Mouse (Mus musculus) heart, embryonic 13.5 days (tissue): ENCODE results near the gene Fndc3b. TPM values are rescaled to one million over a fixed set of nuclear protein-coding genes. Genes with fewer than 3 reads are reported as not detected.

Experiments
- ATAC-seq: fragments of 200-750 bp; cut with Nextera tagmentation; 2 replicates; pipeline ENCODE4 v1.8.0; 2017; ENCODE audit warnings: moderate TSS enrichment; ENCODE audit not compliant: insufficient number of reproducible peaks, low FRiP score, low TSS enrichment; ENCODE audit errors: extremely low read depth
- H3K27ac ChIP-seq: fragments of 300-500 bp; sonication (generic); replicated peaks from 2 replicates; pipeline ENCODE4 v1.5.1; 2015; ENCODE audit warnings: moderate library complexity, mild to moderate bottlenecking, inconsistent platforms
- H3K27me3 ChIP-seq: fragments of 300-500 bp; sonication (generic); replicated peaks from 2 replicates; pipeline ENCODE4 v1.6.1; 2015; ENCODE audit warnings: mild to moderate bottlenecking, inconsistent platforms
- H3K36me3 ChIP-seq: fragments of 300-500 bp; sonication (generic); 2 replicates; pipeline ENCODE4 v1.6.1; 2015; ENCODE audit warnings: mild to moderate bottlenecking, inconsistent platforms
- H3K4me1 ChIP-seq: fragments of 300-500 bp; sonication (generic); 2 replicates; pipeline ENCODE4 v1.6.1; 2015; ENCODE audit warnings: inconsistent platforms
- H3K4me2 ChIP-seq: fragments of 300-500 bp; sonication (generic); 2 replicates; pipeline ENCODE4 v1.6.1; 2015; ENCODE audit warnings: inconsistent platforms, mild to moderate bottlenecking, moderate library complexity
- H3K4me3 ChIP-seq: fragments of 300-500 bp; sonication (generic); 2 replicates; pipeline ENCODE4 v1.5.1; 2015; ENCODE audit warnings: moderate library complexity, mild to moderate bottlenecking, inconsistent platforms
- H3K9ac ChIP-seq: fragments of 300-500 bp; sonication (generic); 2 replicates; pipeline ENCODE4 v1.6.1; 2015; ENCODE audit warnings: inconsistent platforms, mild to moderate bottlenecking, moderate library complexity
- H3K9me3 ChIP-seq: fragments of 300-500 bp; sonication (generic); 2 replicates; pipeline ENCODE4 v1.6.1; 2016; ENCODE audit warnings: inconsistent platforms
- WGBS: fragments of 180-500 bp; shearing (Covaris S2); methylation state at CpG from one replicate; pipeline ENCODE4 v1.1.7; 2015; ENCODE audit warnings: mixed read lengths; 5-methylcytosine and 5-hydroxymethylcytosine counted together
- polyA plus RNA-seq: library from polyadenylated mRNA; unstranded; fragments of >200 nt; fragmentation: Nextera tagmentation; extraction: Ambion mirVana; gene quantifications from 2 replicates; pipeline ENCODE4 v1.2.1, GENCODE M21; 2015

Fndc3b gene
- polyA plus RNA-seq, 1 experiment from 2014 or later = 22.3 TPM

DNA sequence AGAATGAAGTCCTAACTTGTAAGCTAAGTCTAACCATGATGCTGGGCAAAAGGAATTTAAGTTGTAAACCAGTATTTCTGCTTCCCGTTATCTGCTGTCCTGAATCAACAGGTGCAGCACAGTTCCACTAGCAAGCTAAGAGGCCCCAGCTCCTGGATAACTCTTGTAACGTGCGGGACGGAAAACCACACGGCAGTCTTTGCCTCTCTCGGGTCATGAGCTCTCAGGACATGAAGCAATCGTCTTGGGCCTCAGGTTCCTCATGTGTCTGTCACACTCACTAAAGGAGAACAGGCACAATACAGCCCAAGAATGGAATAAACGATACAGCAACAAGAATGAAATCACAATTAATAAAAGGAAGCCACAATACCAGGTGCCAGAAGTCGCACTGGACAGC, 93.4 kb downstream of the Fndc3b start:
- H3K9me3 ChIP-seq = no peaks in the 10 kb centered on the region
- H3K4me2 ChIP-seq = 0 out of 2 replicates have a peak overlapping the region, but pooled peaks have one; percentile 27
- H3K9ac ChIP-seq = peak overlapping the region; percentile 61
- H3K27ac ChIP-seq = peak overlapping the region; percentile 61
- peaks cover 32% of the 10 kb centered on the region for H3K36me3 ChIP-seq
- H3K4me1 ChIP-seq = peaks cover 66% of the 10 kb centered on the region
- no peaks in the 10 kb centered on the region for H3K27me3 ChIP-seq
- 64% methylated on average over 9 of the region's 9 CpGs for WGBS
- no peak for ATAC-seq
- no peak overlapping the region for H3K4me3 ChIP-seq

DNA sequence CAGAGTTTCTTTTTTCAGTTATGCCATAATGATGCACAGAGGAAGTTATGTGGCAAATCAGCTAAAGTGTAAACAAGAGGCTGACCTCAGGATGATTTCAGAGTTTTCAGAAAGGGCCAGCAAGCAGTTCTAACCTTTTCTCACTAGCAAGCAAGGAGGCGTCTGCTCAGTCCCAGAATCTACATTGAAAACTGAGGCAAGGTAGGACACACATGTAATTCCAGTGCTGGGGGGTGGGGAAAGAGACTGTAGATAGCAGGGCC, 93.9 kb downstream of the Fndc3b start:
- Histone ChIP-seq H3K36me3 (peaks cover 32% of the 10 kb centered on the region), H3K9ac (peak overlapping the region; percentile 61), H3K4me1 (peaks cover 67% of the 10 kb centered on the region), H3K9me3 (no peaks in the 10 kb centered on the region), H3K4me3 (no peak overlapping the region), H3K27me3 (no peaks in the 10 kb centered on the region), H3K4me2 (peak overlapping the region; percentile 27), H3K27ac (peak overlapping the region; percentile 61)
- WGBS = 58% methylated on average over 1 of the region's 1 CpGs
- ATAC-seq = no peak

- H3K9ac ChIP-seq = no peak overlapping the region
- H3K36me3 ChIP-seq = peaks cover 32% of the 10 kb centered on the region
- peaks cover 71% of the 10 kb centered on the region for H3K4me1 ChIP-seq
- H3K4me2 ChIP-seq = peak overlapping the region; percentile 27
- ATAC-seq = 0 out of 2 replicates have a peak, but pooled peaks have one; percentile 7
- H3K9me3 ChIP-seq = no peaks in the 10 kb centered on the region
- H3K27me3 ChIP-seq = no peaks in the 10 kb centered on the region
- peak overlapping the region; percentile 61 for H3K27ac ChIP-seq
- WGBS = 31% methylated on average over 19 of the region's 19 CpGs
- no peak overlapping the region for H3K4me3 ChIP-seq
Observed at GRCm38 (mm10) chr3:27616421-27617236, 94.5 kb downstream of the Fndc3b start.

- Histone ChIP-seq H3K4me1 (peaks cover 75% of the 10 kb centered on the region), H3K27me3 (no peaks in the 10 kb centered on the region), H3K4me2 (no peak overlapping the region), H3K4me3 (no peak overlapping the region), H3K36me3 (peaks cover 31% of the 10 kb centered on the region), H3K9me3 (no peaks in the 10 kb centered on the region), H3K9ac (no peak overlapping the region), H3K27ac (peak overlapping the region; percentile 61)
- ATAC-seq = no peak
- WGBS = 72% methylated on average over 8 of the region's 8 CpGs
Observed at GRCm38 (mm10) chr3:27615479-27615878, 95.6 kb downstream of the Fndc3b start.

- H3K27me3 ChIP-seq = no peaks in the 10 kb centered on the region
- WGBS = 73% methylated on average over 11 of the region's 11 CpGs
- H3K9ac ChIP-seq = no peak overlapping the region
- no peak for ATAC-seq
- peaks cover 83% of the 10 kb centered on the region for H3K4me1 ChIP-seq
- peaks cover 18% of the 10 kb centered on the region for H3K36me3 ChIP-seq
- no peaks in the 10 kb centered on the region for H3K9me3 ChIP-seq
- no peak overlapping the region for H3K4me3 ChIP-seq
- no peak overlapping the region for H3K4me2 ChIP-seq
- H3K27ac ChIP-seq = no peak overlapping the region
Observed at GRCm38 (mm10) chr3:27613828-27614227, 97.3 kb downstream of the Fndc3b start.

- no peak overlapping the region for H3K4me3 ChIP-seq
- H3K9me3 ChIP-seq = no peaks in the 10 kb centered on the region
- no peak for ATAC-seq
- WGBS = 49% methylated on average over 4 of the region's 4 CpGs
- peaks cover 83% of the 10 kb centered on the region for H3K4me1 ChIP-seq
- H3K9ac ChIP-seq = no peak overlapping the region
- peaks cover 14% of the 10 kb centered on the region for H3K36me3 ChIP-seq
- no peak overlapping the region for H3K4me2 ChIP-seq
- no peaks in the 10 kb centered on the region for H3K27me3 ChIP-seq
- H3K27ac ChIP-seq = 0 out of 2 replicates have a peak overlapping the region, but pooled peaks have one; percentile 2
Observed at GRCm38 (mm10) chr3:27613011-27613410, 98.1 kb downstream of the Fndc3b start.

- ATAC-seq = no peak
- H3K9me3 ChIP-seq = no peaks in the 10 kb centered on the region
- H3K36me3 ChIP-seq = peaks cover 14% of the 10 kb centered on the region
- no peak overlapping the region for H3K27ac ChIP-seq
- no peaks in the 10 kb centered on the region for H3K27me3 ChIP-seq
- no peak overlapping the region for H3K4me2 ChIP-seq
- peaks cover 83% of the 10 kb centered on the region for H3K4me1 ChIP-seq
- no peak overlapping the region for H3K9ac ChIP-seq
- H3K4me3 ChIP-seq = no peak overlapping the region
- WGBS = 84% methylated on average over 5 of the region's 5 CpGs
Observed at GRCm38 (mm10) chr3:27611986-27612385, 99.1 kb downstream of the Fndc3b start.

- Histone ChIP-seq H3K4me1 (peaks cover 80% of the 10 kb centered on the region), H3K4me3 (no peak overlapping the region), H3K36me3 (peaks cover 14% of the 10 kb centered on the region), H3K27ac (peak overlapping the region; percentile 62), H3K9me3 (no peaks in the 10 kb centered on the region), H3K9ac (peak overlapping the region; percentile 33; the same call in 1 of the 2 replicates), H3K4me2 (no peak overlapping the region), H3K27me3 (no peaks in the 10 kb centered on the region)
- WGBS = 70% methylated on average over 4 of the region's 4 CpGs
- ATAC-seq = no peak
Observed at GRCm38 (mm10) chr3:27610547-27610946, 100.6 kb downstream of the Fndc3b start.

DNA sequence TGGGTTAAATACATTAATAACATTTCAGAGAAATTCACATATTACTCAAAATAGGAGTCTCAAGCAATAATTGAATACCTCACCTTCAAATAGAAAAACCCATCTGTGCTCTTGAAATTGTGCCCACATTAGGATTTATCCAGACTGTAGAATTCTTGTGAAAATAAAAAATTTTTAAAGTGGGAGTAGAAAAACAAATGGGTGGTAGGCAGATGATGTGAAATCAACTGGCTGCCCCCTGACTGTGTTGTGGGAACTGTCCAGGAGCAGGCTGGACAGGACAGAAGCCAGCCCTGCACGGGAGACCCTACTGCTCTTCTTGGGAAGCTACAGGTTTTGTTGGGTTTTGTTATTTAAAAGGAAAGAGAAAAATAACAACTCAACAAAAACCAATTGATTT, 101.0 kb downstream of the Fndc3b start:
- no peak overlapping the region for H3K4me3 ChIP-seq
- peaks cover 14% of the 10 kb centered on the region for H3K36me3 ChIP-seq
- H3K9me3 ChIP-seq = no peaks in the 10 kb centered on the region
- WGBS = 71% methylated on average over 1 of the region's 1 CpGs
- H3K4me1 ChIP-seq = peaks cover 80% of the 10 kb centered on the region
- peak overlapping the region; percentile 62; the same call in 1 of the 2 replicates for H3K27ac ChIP-seq
- H3K4me2 ChIP-seq = no peak overlapping the region
- H3K27me3 ChIP-seq = no peaks in the 10 kb centered on the region
- no peak overlapping the region for H3K9ac ChIP-seq
- ATAC-seq = no peak

GRCm38 (mm10) chr3:27607796-27608151, 103.3 kb downstream of the Fndc3b start:
- H3K9me3 ChIP-seq = no peaks in the 10 kb centered on the region
- H3K4me2 ChIP-seq = peak overlapping the region; percentile 50
- H3K9ac ChIP-seq = peak overlapping the region; percentile 68
- H3K27me3 ChIP-seq = no peaks in the 10 kb centered on the region
- peaks cover under 1% of the 10 kb centered on the region; the same call in 1 of the 2 replicates for H3K36me3 ChIP-seq
- 0 out of 2 replicates have a peak, but pooled peaks have one; percentile 21 for ATAC-seq
- H3K4me3 ChIP-seq = no peak overlapping the region
- 18% methylated on average over 7 of the region's 7 CpGs for WGBS
- peaks cover 80% of the 10 kb centered on the region for H3K4me1 ChIP-seq
- H3K27ac ChIP-seq = peak overlapping the region; percentile 95

DNA sequence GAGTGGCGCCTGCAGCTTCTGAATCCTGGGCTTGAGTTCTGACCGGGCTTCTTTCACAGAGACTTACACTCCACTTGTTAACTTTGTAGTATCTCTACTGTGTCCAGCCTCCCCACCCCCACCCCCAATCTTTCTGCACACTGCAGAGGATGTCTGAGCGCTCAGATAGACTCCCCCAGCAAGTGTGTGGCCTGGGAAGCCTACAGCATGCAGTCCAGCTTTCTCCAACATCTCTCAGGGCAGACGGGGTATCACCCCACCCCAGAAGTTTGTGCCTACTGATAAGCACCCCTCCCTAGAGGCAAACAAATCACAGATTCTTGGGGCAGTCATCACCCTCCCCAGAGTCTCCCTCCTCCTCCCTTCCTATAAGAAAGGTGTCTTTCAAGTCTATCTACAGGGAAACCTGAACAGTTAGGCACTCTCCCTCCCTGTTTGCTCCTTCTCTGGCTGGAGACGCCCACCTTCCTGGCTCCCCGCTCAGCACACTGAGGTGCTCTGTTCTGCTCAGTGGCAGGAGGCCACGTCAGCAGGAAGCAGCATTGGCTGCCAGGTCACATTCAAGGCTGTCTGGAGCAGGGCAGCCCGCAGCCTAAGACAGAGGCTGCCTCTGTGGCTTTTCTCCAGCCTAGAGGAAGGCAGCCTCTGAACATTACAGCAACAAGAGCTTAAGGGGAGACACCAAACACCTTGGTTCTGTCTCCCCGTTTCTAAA, 103.9 kb downstream of the Fndc3b start:
- peak overlapping the region; percentile 68 for H3K9ac ChIP-seq
- no peak overlapping the region for H3K4me3 ChIP-seq

More for the DNA sequence above, 103.9 kb downstream of the Fndc3b start:
- peaks cover 75% of the 10 kb centered on the region for H3K4me1 ChIP-seq
- peak; percentile 71; the same call in 1 of the 2 replicates for ATAC-seq
- peak overlapping the region; percentile 95 for H3K27ac ChIP-seq
- peak overlapping the region; percentile 50 for H3K4me2 ChIP-seq
- WGBS = 14% methylated on average over 9 of the region's 9 CpGs
- H3K9me3 ChIP-seq = no peaks in the 10 kb centered on the region
- H3K36me3 ChIP-seq = no peaks in the 10 kb centered on the region
- no peaks in the 10 kb centered on the region for H3K27me3 ChIP-seq
